Mouse (Mus musculus) liver, embryonic 14.5 days (tissue): ENCODE data around the gene Cgas.
"Not testable (repeated sequence)": the region's sequence is repeated elsewhere in the genome, so short reads cannot be mapped to it uniquely, and the experiment has no call there.

Source experiments
- CTCF ChIP-seq: IDR thresholded peaks from 2 replicates; pipeline ENCODE4 v1.5.1; 2016; ENCODE audit warnings: antibody characterized with exemption, low read depth, control low read depth
- EP300 ChIP-seq: IDR thresholded peaks from 2 replicates; pipeline ENCODE4 v1.6.1; 2016; ENCODE audit warnings: antibody characterized with exemption, low read depth

DNA sequence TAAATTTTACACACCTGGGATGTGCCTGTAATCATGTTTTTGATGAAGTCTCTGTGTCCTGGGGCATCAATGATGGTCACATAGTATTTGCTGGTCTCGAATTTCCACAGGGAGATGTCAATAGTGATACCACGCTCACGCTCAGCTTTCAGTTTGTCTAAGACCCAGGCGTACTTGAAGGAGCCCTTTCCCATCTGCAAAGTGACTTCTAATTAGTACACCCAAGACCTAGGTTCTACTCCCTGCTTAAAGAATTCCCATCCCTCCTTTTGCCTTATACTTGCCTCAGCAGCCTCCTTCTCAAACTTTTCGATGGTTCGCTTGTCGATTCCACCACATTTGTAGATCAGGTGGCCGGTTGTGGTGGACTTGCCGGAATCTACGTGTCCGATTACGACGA, 37.2 kb upstream of the Cgas start:
- not testable (repeated sequence) for TF ChIP-seq CTCF, EP300
